8 mouse cellular contexts compared by ENCODE assay signal in the genomic region with DNA sequence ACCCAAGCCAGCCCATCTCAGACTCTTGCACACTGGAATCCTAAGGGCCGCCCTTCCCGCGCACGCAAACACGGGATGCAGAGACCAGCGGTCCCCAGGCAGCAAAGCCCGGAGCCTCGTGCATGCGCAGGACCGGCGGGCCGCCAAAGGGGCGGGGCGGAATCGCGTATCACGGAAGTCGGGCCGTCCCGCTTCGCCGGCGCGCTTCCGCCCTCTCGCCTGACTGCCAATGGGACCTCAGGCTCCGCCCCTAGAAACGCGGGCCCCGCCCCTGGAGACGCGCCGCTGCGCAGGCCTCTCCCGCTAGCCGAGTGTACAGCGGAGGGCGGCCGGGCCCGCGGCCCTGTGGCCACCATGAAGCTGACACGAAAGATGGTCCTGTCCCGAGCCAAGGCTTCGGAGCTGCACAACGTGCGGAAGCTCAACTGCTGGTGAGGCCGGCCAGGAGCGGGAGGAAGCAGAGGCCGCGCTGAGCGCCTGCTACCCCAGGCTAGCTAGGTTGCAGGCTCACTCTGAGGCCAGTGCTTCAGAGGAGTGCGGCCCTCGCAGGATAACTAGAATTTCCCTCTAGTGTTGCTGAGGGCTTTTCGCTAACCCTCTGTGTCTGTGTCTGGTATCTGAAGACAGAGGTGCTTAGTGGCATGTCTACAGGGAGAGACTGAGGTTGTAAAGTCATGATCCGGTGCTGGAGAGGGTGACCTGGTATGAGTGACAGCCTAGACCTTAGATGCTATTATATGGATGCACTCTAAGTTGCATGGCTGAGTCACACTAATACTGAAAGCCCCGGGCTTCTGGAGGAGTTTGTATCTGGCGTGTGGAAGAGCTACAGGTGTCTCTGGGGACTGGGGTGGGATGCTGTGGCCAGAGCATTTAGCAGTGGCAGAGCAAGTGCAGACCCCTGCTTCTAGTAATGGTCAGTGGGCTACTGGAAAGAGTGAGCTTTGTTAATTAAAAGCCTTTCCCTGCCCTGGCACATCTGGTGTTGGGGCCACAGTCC. TPM values are rescaled to one million over a fixed set of nuclear protein-coding genes. Genes with fewer than 3 reads are reported as not detected.
DNase-seq lines count a peak whose midpoint lies in the region; ATAC-seq lines count a peak whose summit lies in the region.

A gene (plus strand): TSS at position 174 of the 1,000 bp plus-strand sequence.

- H3K36me3 ChIP-seq in hindbrain, embryonic 16.5 days (ENCODE audit: control insufficient read depth, insufficient read depth, low read length), result no peaks in the 10 kb centered on the region
- H3K36me3 ChIP-seq in macrophage (ENCODE audit: inconsistent target), result no peaks in the 10 kb centered on the region

- ATAC-seq in hindbrain, embryonic 16.5 days, result peak; percentile 98

- peak within 1 kb of the TSS; percentile 71 for H3K4me2 ChIP-seq in hindbrain, embryonic 16.5 days (ENCODE audit: low read length)

- DNase-seq in WW6 (ENCODE audit: low read depth, low spot score), result peak; percentile 85
- peak; percentile 98 to 99 for DNase-seq in cerebellum, postnatal 4 days (ENCODE audit: low spot score in 2 of 2)
- peak; percentile 99 for DNase-seq in gastrocnemius, adult 18-20 months (ENCODE audit: low spot score)
- DNase-seq in left cerebral cortex, adult 18-20 months (ENCODE audit: low spot score in 2 of 2), result peak; percentile 100
- peak; percentile 99 for DNase-seq in right cerebral cortex, adult 18-20 months
- peak; percentile 97 for DNase-seq in urinary bladder, postnatal 10 days (ENCODE audit: low spot score)

- WGBS in hindbrain, embryonic 16.5 days, result under 1% methylated on average over 56 of the region's 57 CpGs
- 2% methylated on average over 57 of the region's 57 CpGs for WGBS in macrophage (ENCODE audit: missing documents)

- peak within 1 kb of the TSS; percentile 92 for H3K9ac ChIP-seq in hindbrain, embryonic 16.5 days (ENCODE audit: low read depth, low read length)

- peak within 1 kb of the TSS; percentile 93 for H3K4me3 ChIP-seq in hindbrain, embryonic 16.5 days (ENCODE audit: low read length)
- H3K4me3 ChIP-seq in macrophage (ENCODE audit: inconsistent target), result peak within 1 kb of the TSS; percentile 52

- no peaks in the 10 kb centered on the region for H3K9me3 ChIP-seq in hindbrain, embryonic 16.5 days (ENCODE audit: control insufficient read depth, low read length)

- no peaks in the 10 kb centered on the region for H3K79me2 ChIP-seq in macrophage (ENCODE audit: inconsistent target)

- peak within 1 kb of the TSS; percentile 86 for H3K27ac ChIP-seq in hindbrain, embryonic 16.5 days (ENCODE audit: low read depth, low read length)
- H3K27ac ChIP-seq in macrophage, result peak within 1 kb of the TSS; percentile 35; the same call in 1 of the 2 replicates

- H3K4me1 ChIP-seq in hindbrain, embryonic 16.5 days (ENCODE audit: control insufficient read depth, insufficient read depth, low read depth, low read length), result peaks cover 9% of the 10 kb centered on the region

- H3K27me3 ChIP-seq in hindbrain, embryonic 16.5 days (replicated peaks; ENCODE audit: control insufficient read depth, insufficient read depth, low read length), result no peaks in the 10 kb centered on the region

RNA-seq across cellular contexts. Expression of the gene that starts here (rescaled TPM):
- 1 to 10 TPM; 4.1 to 4.6 TPM for total RNA-seq in gastrocnemius, adult 18-20 months (2021)
- polyA plus RNA-seq in hindbrain, embryonic 16.5 days (2015; fragmentation: Nextera tagmentation; extraction: Ambion mirVana), result 53.9 and 56.7 TPM in 2 replicates
- 10 to 100 TPM; 33.9 to 36.1 TPM for total RNA-seq in left cerebral cortex, adult 18-20 months (2021)
- total RNA-seq in macrophage (2018; cell fraction: chromatin; rRNA removed), result 10 to 100 TPM in 16 of 26 experiments, 1 to 10 TPM in 10; 2.3 to 21.6 (median 12.4) TPM
- total RNA-seq in macrophage (2018; cell fraction: cytosol; rRNA removed), result 10 to 100 TPM in 23 of 26 experiments, 1 to 10 TPM in 3; 8.3 to 21.8 (median 14.4) TPM
- total RNA-seq in macrophage (2018; cell fraction: nucleus; rRNA removed), result 10 to 100 TPM in 16 of 26 experiments, 1 to 10 TPM in 10; 2.3 to 20.8 (median 12.9) TPM
- 9.8 to 15.6 TPM (median 10.6 TPM) in 3 replicates for polyA plus RNA-seq in macrophage (2018)

Comparison
In these comparisons a context has a peak if more than half of its experiments do, and no peak if none do; other contexts are left out.
1. Peak in every context shown above with its lines: DNase-seq, ATAC-seq, H3K4me3 ChIP-seq and H3K27ac ChIP-seq.
2. RNA of the gene that starts here (total RNA-seq): 33.9 to 36.1 TPM in left cerebral cortex, adult 18-20 months; 4.1 to 4.6 TPM in gastrocnemius, adult 18-20 months; every median in the first group is over 4 times any median in the second.